In the genomic region with DNA sequence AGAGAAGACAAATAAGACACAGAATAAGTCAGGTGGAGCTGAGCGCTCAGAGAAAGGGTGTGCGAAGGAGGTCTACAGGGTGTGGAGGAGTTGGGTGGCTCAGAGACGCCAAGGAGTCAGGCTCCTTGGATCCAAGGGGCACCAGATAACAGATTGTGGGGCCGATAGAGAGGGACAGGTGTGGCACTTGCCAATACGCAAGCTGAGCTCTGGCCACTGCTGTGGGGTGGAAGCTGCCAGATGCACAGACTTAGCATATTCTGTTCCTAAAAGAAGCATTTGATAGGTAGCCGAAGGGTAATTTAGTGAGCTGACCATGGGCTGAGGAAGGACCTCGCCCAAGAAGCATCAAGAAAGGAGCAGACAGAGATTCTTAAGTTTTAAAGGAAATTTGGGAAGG, we compare ENCODE assay signal across 13 mouse cellular contexts.
DNase-seq lines count a peak whose midpoint lies in the region.
"Had no signal": no experiment of that assay in that cellular context is flagged by ENCODE, and none has a peak within 500 bp of the region (broad histone marks: within the 10 kb centered on the region; RNA-seq: fewer than 3 reads in every experiment).

No protein-coding gene starts in this region.

- peak; percentile 30 to 58 for DNase-seq in cerebellum, postnatal 14 days
- DNase-seq in cerebellum, adult 11-12 months: no peak
- DNase-seq in gastrocnemius, adult 18-20 months (ENCODE audit: low spot score): peak; percentile 9
- no peak for DNase-seq in gastrocnemius, postnatal 10 days
- peak; percentile 19 for DNase-seq in left cerebral cortex, postnatal 4 days
- no peak for DNase-seq in left cerebral cortex, adult 11 months (ENCODE audit: low spot score)
- DNase-seq: adrenal gland, adult 2 months; adrenal gland, postnatal 10 days; adrenal gland, postnatal 25 days; cerebellum, adult 11 months; cerebellum, adult 9-10 months; cerebellum, postnatal 36 days; embryo, embryonic 11 days had no signal

- intact Hi-C loops in left cerebral cortex, postnatal 4 days (cut with DNase I): no loop called here

Comparison
In these comparisons a context has a peak if more than half of its experiments do, and no peak if none do; other contexts are left out.
1. DNase-seq: peak in cerebellum, postnatal 14 days (2 of 2), gastrocnemius, adult 18-20 months (single experiment) and left cerebral cortex, postnatal 4 days (single experiment); none in cerebellum, adult 11-12 months (single experiment), gastrocnemius, postnatal 10 days (single experiment) and left cerebral cortex, adult 11 months (single experiment).